Mouse (Mus musculus) thymus, adult 2 months (tissue): ENCODE data around the gene Car1.

Experiments used
- CTCF ChIP-seq: fragments of 200-500 bp; IDR thresholded peaks from 2 replicates; pipeline ENCODE4 v1.5.1; 2012; ENCODE audit warnings: mild to moderate bottlenecking, control low read depth, low read length, moderate library complexity, borderline replicate concordance; ENCODE audit not compliant: control insufficient read depth, poor library complexity, insufficient read depth; ENCODE audit errors: extremely low read depth
- POLR2A ChIP-seq: fragments of 200-500 bp; IDR thresholded peaks from 2 replicates; pipeline ENCODE4 v1.6.1; 2012; ENCODE audit warnings: mild to moderate bottlenecking, low read length, control low read depth, moderate library complexity; ENCODE audit not compliant: control insufficient read depth, poor library complexity, insufficient read depth; ENCODE audit errors: extremely low read depth

DNA sequence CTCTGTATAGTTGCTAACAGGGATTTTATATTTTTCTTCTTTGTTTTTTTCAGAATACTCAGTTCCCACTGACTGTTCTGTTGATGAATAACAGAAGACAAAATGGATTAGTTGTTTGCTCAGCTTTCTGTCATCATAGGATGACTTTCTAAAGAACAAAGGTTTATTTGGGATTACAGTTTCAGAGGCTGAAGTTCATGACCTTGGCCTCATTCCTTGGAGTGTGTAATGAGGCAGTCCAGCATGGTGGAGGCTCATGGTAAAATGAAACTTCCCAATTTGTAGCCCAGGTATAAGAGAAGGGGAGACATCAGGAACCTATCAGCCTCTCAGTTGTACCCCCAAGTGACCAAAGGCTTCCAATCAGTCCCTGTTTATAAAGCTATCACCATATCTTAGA is 20.7 kb upstream of the Car1 start:
- no peak for TF ChIP-seq CTCF
- no peak for TF ChIP-seq POLR2A
